Mouse (Mus musculus): ENCODE measurements at regions not wholly inside any gene's neighbourhood (a gene's known extent, or its start where the extent isn't known, plus 50 kb on each side); places are given as distances from the start of the nearest gene placed in this dataset.

GRCm38 (mm10) chr7:142835319-142835718 lies 92.1 kb upstream of the Ins2 start:
- DNase-seq, result no peak

DNA sequence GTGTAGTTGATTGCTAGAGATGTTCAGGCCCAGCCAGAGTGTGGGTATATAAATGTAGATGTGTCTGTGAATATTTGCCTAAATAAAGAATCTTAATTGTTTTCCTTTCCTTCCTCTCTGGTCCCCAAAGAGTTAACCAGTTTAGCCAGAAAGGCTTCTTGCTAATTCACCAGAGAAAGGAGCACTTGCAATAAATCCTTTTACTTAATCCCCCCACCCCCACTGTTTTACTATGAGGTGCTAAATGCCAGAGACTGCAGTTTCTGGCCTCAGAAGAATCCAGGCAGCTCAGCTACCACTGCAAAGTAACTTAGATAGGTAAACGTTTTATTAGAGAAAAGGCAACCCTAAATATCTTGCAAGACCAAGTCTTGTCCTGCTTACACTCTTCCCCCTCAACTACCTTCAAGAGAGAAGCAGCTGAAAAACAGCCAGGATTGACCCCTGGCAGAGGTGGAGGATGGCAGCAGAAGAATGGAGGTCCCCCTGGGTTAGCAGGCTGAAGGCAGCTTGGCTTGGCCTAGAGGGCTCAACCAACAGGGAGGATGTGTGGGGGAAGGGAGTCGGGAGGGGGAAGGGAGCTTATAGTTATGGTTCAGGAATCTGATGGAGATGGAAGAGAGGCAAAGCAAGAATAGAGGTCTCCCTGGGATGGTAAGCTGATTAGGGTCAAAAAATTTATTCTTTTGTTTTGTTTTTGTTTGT lies 87.9 kb upstream of the Ins2 start:
- no peak for DNase-seq

DNA sequence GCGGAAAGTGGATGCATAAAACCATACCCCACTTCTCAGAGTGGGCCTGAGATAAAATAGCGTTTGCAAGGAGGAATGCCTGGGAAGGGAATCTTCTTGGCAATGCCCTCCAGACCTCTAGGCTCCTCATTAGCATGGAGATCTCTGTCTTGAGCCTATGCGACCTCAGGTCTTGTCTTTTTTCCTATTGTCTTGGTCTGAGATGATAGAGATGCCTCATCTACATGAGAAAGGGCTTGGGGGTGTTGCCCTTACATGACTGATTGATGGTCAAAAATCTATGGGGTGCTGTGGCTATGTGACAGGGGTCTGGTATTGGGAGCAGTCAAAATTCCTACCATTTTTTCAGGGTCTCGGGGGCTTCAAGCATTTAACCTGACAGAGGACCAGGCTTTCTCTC lies 67.5 kb upstream of the Ins2 start:
- DNase-seq, result no peak

DNA sequence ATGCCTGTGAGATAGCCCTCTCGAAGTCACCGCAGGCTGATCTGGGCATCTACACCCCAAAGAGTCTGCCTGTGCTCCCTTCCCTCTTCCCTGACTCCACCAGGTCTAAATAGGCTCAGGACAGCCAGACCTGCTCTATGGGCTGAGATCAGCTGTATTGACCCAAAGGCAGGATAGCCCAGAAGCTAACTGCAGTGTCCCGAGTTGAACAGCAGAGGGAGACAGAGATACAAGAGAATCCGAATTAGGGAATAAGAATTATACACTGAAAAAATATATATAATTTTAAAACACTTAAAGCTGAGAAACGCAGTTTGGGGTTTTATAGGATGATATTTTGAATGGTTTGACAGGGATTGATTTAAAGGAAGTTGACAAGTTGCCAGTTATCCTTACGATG lies 56.2 kb upstream of the Ins2 start:
- peak; percentile 55 to 62 for DNase-seq

- DNase-seq, result no peak
Observed at GRCm38 (mm10) chr7:142794481-142794880, 51.3 kb upstream of the Ins2 start.
